Mouse (Mus musculus): ENCODE results near the gene 4921536K21Rik.

Gene 4921536K21Rik

GRCm38 (mm10) chr11:3857902-3858301 is 37.0 kb downstream of the 4921536K21Rik start:
- DNase-seq (ENCODE audit: extremely low spot score, low read depth, low spot score), result no peak

GRCm38 (mm10) chr11:3855846-3856245 is 39.1 kb downstream of the 4921536K21Rik start:
- no peak for DNase-seq (ENCODE audit: extremely low spot score, low read depth, low spot score)

GRCm38 (mm10) chr11:3854156-3854555 is 40.7 kb downstream of the 4921536K21Rik start:
- no peak for DNase-seq (ENCODE audit: extremely low spot score, low read depth, low spot score)

GRCm38 (mm10) chr11:3853481-3854034 is 41.3 kb downstream of the 4921536K21Rik start:
- no peak for DNase-seq (ENCODE audit: extremely low spot score, low read depth, low spot score)

GRCm38 (mm10) chr11:3853031-3853430 is 41.9 kb downstream of the 4921536K21Rik start:
- no peak for DNase-seq (ENCODE audit: extremely low spot score, low read depth, low spot score)

- DNase-seq (ENCODE audit: extremely low spot score, low read depth, low spot score), result no peak
Measured at GRCm38 (mm10) chr11:3851872-3852271, 43.0 kb downstream of the 4921536K21Rik start.

GRCm38 (mm10) chr11:3850746-3851277 is 44.1 kb downstream of the 4921536K21Rik start:
- DNase-seq (ENCODE audit: extremely low spot score, low read depth, low spot score), result no peak

- DNase-seq (ENCODE audit: extremely low spot score, low read depth, low spot score), result no peak
Measured at GRCm38 (mm10) chr11:3850315-3850614, 44.6 kb downstream of the 4921536K21Rik start.

GRCm38 (mm10) chr11:3849469-3850314 is 45.2 kb downstream of the 4921536K21Rik start:
- no peak for DNase-seq (ENCODE audit: extremely low spot score, low read depth, low spot score)

GRCm38 (mm10) chr11:3846351-3846750 is 48.5 kb downstream of the 4921536K21Rik start:
- DNase-seq (ENCODE audit: extremely low spot score, low read depth, low spot score), result no peak

- no peak for DNase-seq (ENCODE audit: extremely low spot score, low read depth, low spot score)
Measured at GRCm38 (mm10) chr11:3843943-3844734, 50.8 kb downstream of the 4921536K21Rik start.

Measured in hindlimb bud, embryonic 11.5 days (tissue).